Mouse (Mus musculus) central nervous system, embryonic 18 days (tissue): Measurements from ENCODE around the gene 5031439G07Rik. TPM values are rescaled to one million over a fixed set of nuclear protein-coding genes. Genes with fewer than 3 reads are reported as not detected.

Source experiments
- polyA plus RNA-seq: library from polyadenylated mRNA; depleted of rRNA; stranded (reverse); fragments of >200 nt; gene quantifications from 2 replicates; pipeline ENCODE4 v1.2.3, GENCODE M21; 2012; rRNA removed

Gene 5031439G07Rik
- polyA plus RNA-seq = 54.2 and 62.1 TPM in 2 replicates

DNA sequence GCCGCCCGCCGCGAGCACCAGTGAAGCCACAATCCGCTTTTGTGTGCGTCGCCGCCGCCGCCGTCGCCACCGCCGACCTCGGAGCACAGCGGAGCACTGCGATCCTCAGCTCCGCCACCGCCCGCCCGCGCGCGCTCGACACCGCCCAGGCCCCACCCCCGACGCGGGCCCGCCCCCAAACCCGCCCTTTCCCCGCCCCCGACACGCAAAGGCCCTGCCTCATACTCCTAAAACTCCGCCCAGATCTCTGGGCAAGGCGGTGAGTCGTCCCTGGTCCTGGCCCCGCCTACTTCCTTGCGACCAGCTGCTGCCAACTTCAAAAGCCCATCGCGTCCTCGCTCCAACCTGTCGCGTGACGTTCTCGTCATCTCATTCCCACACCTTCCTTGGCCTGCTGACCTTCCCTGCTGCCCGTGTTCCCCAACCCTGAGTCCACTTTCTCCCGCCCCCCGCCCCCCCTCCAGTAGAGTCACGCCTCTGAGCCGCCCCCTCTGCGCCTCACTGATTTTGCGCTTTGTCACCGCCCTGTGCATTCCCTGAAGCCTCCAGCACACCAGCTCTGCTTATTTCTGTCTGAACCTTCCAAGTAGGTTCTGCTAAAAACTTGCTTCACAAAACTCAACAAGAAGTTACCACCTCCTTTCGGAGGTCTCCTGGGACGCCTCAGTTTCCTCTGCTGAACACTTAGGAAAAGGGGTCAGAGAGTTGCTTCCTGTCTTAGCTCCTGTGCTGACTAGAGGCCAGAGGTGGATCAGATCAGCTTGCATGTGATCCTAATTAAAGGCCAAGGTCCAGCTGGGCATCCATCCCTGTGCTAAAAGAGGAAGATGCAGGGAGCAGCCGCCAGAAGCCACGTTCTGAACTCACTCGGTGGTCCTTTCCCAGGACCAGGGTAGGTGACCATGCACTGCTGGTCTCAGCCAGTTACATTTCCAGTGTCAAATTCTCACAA lies at the start of gene 5031439G07Rik:
Gene 5031439G07Rik, minus strand, starts transcription at position 678 of the 952 bp plus-strand sequence.

GRCm38 (mm10) chr15:85028648-85029047 lies 40.3 kb upstream of the 5031439G07Rik start, which contains the start of gene Fam118a:
Fam118a (plus strand) TSS chr15:85028948.

DNA sequence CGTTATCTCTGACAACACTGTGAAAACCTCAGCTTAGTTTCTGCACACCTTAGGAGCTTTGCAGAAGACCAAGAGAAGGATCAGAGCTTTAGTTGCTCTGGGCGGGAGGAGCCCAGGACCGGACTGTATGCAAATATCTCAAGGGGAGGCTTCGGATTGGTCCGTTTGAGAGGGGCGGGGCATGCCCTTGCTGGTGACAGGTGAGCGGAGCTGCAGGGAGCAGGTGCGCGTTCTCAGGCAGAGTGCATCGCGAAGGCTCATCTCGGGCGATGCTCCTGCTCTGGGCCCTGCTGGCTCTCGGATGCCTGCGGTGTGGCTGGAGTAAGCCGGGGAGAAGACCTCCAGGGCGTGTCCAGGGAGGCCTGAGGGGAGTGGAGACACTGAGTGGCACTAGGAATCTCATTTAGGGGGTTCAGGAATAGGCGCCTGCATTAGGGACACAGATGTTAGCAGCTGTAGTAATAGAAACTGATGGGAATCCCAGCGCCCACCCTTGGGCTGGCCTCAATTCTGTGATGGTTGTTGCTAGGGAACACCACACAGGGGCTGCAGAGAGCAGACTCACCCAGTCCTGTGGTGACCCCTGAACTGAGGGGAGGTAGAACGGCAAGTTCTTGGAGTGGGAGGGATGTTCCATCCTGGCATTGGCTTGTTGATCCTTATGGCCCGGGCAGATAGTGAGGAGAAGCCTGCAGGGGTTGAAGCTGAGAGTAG lies 28.8 kb upstream of the 5031439G07Rik start, which contains the start of gene Upk3a:
Gene Upk3a, plus strand, starts transcription at position 191 of the 714 bp plus-strand sequence.

DNA sequence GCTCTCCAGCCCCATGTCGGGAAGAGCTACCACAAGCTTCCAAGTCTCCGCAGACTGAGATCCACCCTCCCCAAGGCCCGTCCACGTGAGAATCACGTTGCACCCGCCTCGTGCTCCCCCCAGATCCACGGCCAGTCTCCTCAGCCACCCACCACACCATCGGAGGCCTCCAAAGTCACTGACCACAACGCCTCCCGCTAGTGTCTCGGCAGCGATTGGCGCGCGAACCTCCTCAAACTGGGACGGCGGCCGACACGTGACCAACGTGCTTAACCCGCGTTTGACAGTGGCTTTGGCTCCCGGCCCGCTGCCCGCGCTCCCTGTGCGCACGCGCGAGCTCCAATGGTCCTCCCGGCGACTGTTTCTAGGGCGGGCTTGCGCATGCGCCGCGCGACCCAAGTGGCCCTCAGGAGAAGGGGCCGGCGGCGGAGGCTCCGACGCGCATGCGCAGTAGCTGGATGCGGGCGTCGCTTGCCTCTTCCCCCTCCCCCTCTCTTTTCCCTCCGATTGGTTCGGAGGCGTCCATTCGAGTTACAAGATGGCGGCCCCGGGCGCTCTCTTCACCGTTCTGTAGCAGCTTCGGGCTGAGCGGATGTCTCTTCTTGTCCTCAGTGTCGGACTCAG lies 65.4 kb downstream of the 5031439G07Rik start, which contains the start of gene Nup50:
Gene Nup50, plus strand, starts transcription at position 528 of the 624 bp plus-strand sequence.

DNA sequence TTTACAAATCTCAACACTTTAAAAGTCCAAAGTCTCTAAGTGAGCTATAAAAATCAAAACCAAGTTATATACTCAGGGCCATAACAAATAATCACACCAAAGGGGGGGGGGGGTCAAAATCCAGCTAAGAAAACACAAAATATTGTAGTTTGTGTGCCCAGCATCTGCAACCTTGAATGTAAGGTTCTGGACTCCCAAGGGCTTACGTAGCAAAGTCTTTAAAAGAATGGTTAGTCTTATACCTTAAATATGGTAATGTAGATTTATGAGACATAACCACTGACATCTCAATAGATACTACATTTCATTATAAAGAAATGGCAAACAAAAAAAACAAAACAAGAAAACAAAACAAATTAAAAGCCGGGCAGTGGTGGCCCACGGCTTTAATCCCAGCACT lies 68.4 kb downstream of the 5031439G07Rik start, which contains the start of gene Gm29666:
Gene Gm29666, minus strand, starts transcription at position 101 of the 400 bp plus-strand sequence.

Other genes with a start within 250 kb of the 5031439G07Rik start
- gene Phf21b, start 132.5 kb downstream of the 5031439G07Rik start, polyA plus RNA-seq = 29.9 and 39.1 TPM in 2 replicates
- gene Gm29666, start 68.5 kb downstream of the 5031439G07Rik start, polyA plus RNA-seq = 1.7 TPM in 2 replicates
- 13.3 and 13.4 TPM in 2 replicates for gene Nup50, start 65.1 kb downstream of the 5031439G07Rik start, polyA plus RNA-seq
- gene Upk3a, start 28.6 kb upstream of the 5031439G07Rik start, polyA plus RNA-seq = 0.61 and 0.94 TPM in 2 replicates
- gene Fam118a, start 40.4 kb upstream of the 5031439G07Rik start, polyA plus RNA-seq = 21.6 and 22.4 TPM in 2 replicates
- gene Smc1b, start 143.4 kb upstream of the 5031439G07Rik start, polyA plus RNA-seq = 0.16 and 0.60 TPM in 2 replicates
- gene Ribc2, start 143.5 kb upstream of the 5031439G07Rik start, polyA plus RNA-seq = 0.30 and 0.48 TPM in 2 replicates
- gene Fbln1, start 217.4 kb upstream of the 5031439G07Rik start, polyA plus RNA-seq = 29.1 and 33.9 TPM in 2 replicates